Mouse (Mus musculus): ENCODE results near the gene Rbpj. TPM values are rescaled to one million over a fixed set of nuclear protein-coding genes. Genes with fewer than 3 reads are reported as not detected.

Rbpj gene
- polyA plus RNA-seq, 2 experiments = 6.5 to 7.0 TPM

DNA sequence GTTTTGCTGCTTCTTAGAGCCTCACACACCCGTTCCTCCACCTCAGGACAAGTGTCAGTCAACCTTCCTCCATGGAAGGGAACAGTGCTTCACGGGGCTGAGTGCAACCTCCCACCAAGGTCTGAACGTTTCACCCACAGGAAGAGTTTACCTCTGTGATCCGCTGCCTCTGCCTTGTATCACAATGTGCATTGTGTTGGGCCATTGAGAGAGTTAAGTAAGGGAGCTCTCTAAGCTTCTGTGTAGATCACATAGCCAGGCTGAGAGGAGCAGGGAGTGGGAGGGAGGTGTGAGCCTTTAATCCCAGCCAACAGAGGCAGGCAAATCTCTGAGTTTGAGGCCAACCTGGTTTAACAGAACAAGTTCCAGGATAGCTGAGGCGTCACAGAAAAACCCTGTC lies 58.9 kb downstream of the Rbpj start:
- 56% methylated on average over 5 of the region's 5 CpGs for WGBS (ENCODE audit: insufficient replicate concordance)
- DNase-seq (ENCODE audit: low read depth in 3 of 3, low spot score in 3 of 3) (no peak), ATAC-seq (ENCODE audit: insufficient read depth) (no peak)
- H3K27ac ChIP-seq = no peak overlapping the region
- no peaks in the 10 kb centered on the region for H3K36me3 ChIP-seq (replicated peaks; ENCODE audit: control insufficient read depth, insufficient read depth, low read depth)
- TF ChIP-seq EP300 (IDR thresholded peaks at IDR 0.05; ENCODE audit: low read depth) (no peak), CTCF (IDR thresholded peaks at IDR 0.05; ENCODE audit: low read depth) (no peak)
- H3K4me1 ChIP-seq (replicated peaks; ENCODE audit: control insufficient read depth in 2 of 2, insufficient read depth in 2 of 2, low read length in 1 of 2) = no peaks in the 10 kb centered on the region
- H3K9ac ChIP-seq (replicated peaks) = no peak overlapping the region
- no peak overlapping the region for H3K4me2 ChIP-seq (ENCODE audit: low read depth)
- H3K4me3 ChIP-seq (ENCODE audit: insufficient read depth in 1 of 2, low read depth in 2 of 2, low read length in 2 of 2) = no peak overlapping the region
- H3K9me3 ChIP-seq (ENCODE audit: control insufficient read depth, low read length) = no peaks in the 10 kb centered on the region
- no peaks in the 10 kb centered on the region for H3K27me3 ChIP-seq (ENCODE audit: control insufficient read depth, insufficient read depth, low read length)

- Histone ChIP-seq H3K9ac (replicated peaks) (no peak overlapping the region), H3K4me1 (replicated peaks; ENCODE audit: control insufficient read depth in 2 of 2, insufficient read depth in 2 of 2, low read length in 1 of 2) (no peaks in the 10 kb centered on the region), H3K27me3 (ENCODE audit: control insufficient read depth, insufficient read depth, low read length) (no peaks in the 10 kb centered on the region), H3K4me3 (ENCODE audit: insufficient read depth in 1 of 2, low read depth in 2 of 2, low read length in 2 of 2) (no peak overlapping the region), H3K4me2 (ENCODE audit: low read depth) (no peak overlapping the region), H3K27ac (no peak overlapping the region), H3K9me3 (ENCODE audit: control insufficient read depth, low read length) (no peaks in the 10 kb centered on the region), H3K36me3 (replicated peaks; ENCODE audit: control insufficient read depth, insufficient read depth, low read depth) (no peaks in the 10 kb centered on the region)
- WGBS (ENCODE audit: insufficient replicate concordance) = 62% methylated on average over 20 of the region's 20 CpGs
- ATAC-seq (ENCODE audit: insufficient read depth) = no peak
- TF ChIP-seq EP300 (IDR thresholded peaks at IDR 0.05; ENCODE audit: low read depth) (no peak), CTCF (IDR thresholded peaks at IDR 0.05; ENCODE audit: low read depth) (no peak)
- DNase-seq (ENCODE audit: low read depth in 3 of 3, low spot score in 3 of 3) = no peak
Observed at GRCm38 (mm10) chr5:53525305-53526069, 59.5 kb downstream of the Rbpj start.

DNA sequence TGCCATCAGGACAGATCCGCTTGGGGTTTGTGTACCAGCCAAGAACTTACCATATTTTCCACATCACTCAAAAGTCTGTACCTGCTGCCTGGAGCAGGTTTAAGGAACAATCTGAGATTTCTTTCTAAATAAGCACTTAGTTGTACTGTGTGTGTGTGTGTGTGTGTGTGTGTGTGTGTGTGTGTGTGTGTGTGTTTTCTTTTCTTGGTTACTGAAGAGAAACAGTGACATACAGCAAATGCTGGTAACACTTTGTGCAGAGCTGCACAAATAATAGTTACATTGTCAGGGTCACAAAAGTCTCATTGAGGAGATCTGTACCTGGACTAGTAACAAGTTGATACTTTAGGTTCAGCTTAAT lies 60.1 kb downstream of the Rbpj start:
- no peak overlapping the region for H3K9ac ChIP-seq (replicated peaks)
- 60% methylated on average over 1 of the region's 1 CpGs for WGBS (ENCODE audit: insufficient replicate concordance)

DNA sequence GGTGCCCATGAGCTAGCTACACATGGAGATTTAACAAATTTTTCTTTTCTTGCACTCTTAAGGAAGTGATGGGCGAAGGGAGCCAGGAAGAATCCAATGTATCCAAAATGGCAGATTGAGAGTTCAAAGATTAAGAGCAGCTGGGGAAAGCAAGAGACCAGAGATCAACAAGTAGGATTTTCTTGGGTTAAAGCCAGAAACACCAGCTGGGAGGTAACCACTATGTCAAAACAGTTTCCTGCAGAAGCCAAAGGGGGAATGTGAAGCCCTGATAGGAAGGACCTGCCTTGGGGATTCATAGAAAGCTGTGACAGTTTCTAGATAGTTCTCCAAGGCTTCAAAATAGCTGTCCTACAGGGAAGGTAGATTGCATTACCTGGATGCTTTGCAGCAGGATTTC lies 63.9 kb downstream of the Rbpj start:
- Histone ChIP-seq H3K9ac (replicated peaks) (no peak overlapping the region), H3K4me3 (ENCODE audit: insufficient read depth in 1 of 2, low read depth in 2 of 2, low read length in 2 of 2) (no peak overlapping the region), H3K9me3 (ENCODE audit: control insufficient read depth, low read length) (no peaks in the 10 kb centered on the region), H3K27ac (no peak overlapping the region), H3K4me2 (ENCODE audit: low read depth) (no peak overlapping the region), H3K36me3 (replicated peaks; ENCODE audit: control insufficient read depth, insufficient read depth, low read depth) (no peaks in the 10 kb centered on the region), H3K27me3 (ENCODE audit: control insufficient read depth, insufficient read depth, low read length) (no peaks in the 10 kb centered on the region), H3K4me1 (replicated peaks; ENCODE audit: control insufficient read depth in 2 of 2, insufficient read depth in 2 of 2, low read length in 1 of 2) (no peaks in the 10 kb centered on the region)
- ATAC-seq (ENCODE audit: insufficient read depth) (no peak), DNase-seq (ENCODE audit: low read depth in 3 of 3, low spot score in 3 of 3) (no peak)
- TF ChIP-seq EP300 (IDR thresholded peaks at IDR 0.05; ENCODE audit: low read depth) (no peak), CTCF (IDR thresholded peaks at IDR 0.05; ENCODE audit: low read depth) (no peak)
- 55% methylated on average over 1 of the region's 1 CpGs for WGBS (ENCODE audit: insufficient replicate concordance)

More for the DNA sequence above, 60.1 kb downstream of the Rbpj start:
- ATAC-seq (ENCODE audit: insufficient read depth) = no peak
- TF ChIP-seq CTCF (IDR thresholded peaks at IDR 0.05; ENCODE audit: low read depth) = no peak
- TF ChIP-seq EP300 (IDR thresholded peaks at IDR 0.05; ENCODE audit: low read depth) = no peak
- H3K36me3 ChIP-seq (replicated peaks; ENCODE audit: control insufficient read depth, insufficient read depth, low read depth) = no peaks in the 10 kb centered on the region
- no peak for DNase-seq (ENCODE audit: low read depth in 3 of 3, low spot score in 3 of 3)
- H3K4me2 ChIP-seq (ENCODE audit: low read depth) = no peak overlapping the region
- no peaks in the 10 kb centered on the region for H3K27me3 ChIP-seq (ENCODE audit: control insufficient read depth, insufficient read depth, low read length)
- no peak overlapping the region for H3K27ac ChIP-seq
- H3K9me3 ChIP-seq (ENCODE audit: control insufficient read depth, low read length) = no peaks in the 10 kb centered on the region
- H3K4me1 ChIP-seq (replicated peaks; ENCODE audit: control insufficient read depth in 2 of 2, insufficient read depth in 2 of 2, low read length in 1 of 2) = no peaks in the 10 kb centered on the region
- no peak overlapping the region for H3K4me3 ChIP-seq (ENCODE audit: insufficient read depth in 1 of 2, low read depth in 2 of 2, low read length in 2 of 2)

DNA sequence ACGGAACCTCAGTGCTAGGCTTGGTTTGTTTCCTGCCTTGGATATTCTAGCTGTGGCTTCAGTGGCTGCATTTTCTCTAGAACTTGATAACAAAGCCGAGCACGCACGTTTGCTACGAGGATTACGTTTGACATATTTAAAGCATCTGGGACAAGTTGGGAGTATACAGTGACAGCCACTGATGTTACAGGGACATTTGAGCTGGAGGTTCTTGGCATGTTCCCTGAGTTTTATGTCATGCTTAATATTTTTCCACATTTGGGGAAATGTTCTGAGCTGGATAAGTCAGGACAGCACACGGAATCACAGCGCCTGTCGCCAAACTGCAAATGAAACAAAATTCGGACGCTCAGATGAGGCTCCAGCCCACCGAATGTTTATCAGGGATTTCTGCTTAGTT lies 69.1 kb downstream of the Rbpj start:
- H3K4me3 ChIP-seq (ENCODE audit: insufficient read depth in 1 of 2, low read depth in 2 of 2, low read length in 2 of 2) = no peak overlapping the region
- 68% methylated on average over 12 of the region's 12 CpGs for WGBS (ENCODE audit: insufficient replicate concordance)
- H3K9ac ChIP-seq (replicated peaks) = no peak overlapping the region
- DNase-seq (ENCODE audit: low read depth in 3 of 3, low spot score in 3 of 3) (no peak), ATAC-seq (ENCODE audit: insufficient read depth) (no peak)
- H3K4me1 ChIP-seq (replicated peaks; ENCODE audit: control insufficient read depth in 2 of 2, insufficient read depth in 2 of 2, low read length in 1 of 2) = no peaks in the 10 kb centered on the region
- H3K27ac ChIP-seq = no peak overlapping the region
- H3K4me2 ChIP-seq (ENCODE audit: low read depth) = no peak overlapping the region
- no peaks in the 10 kb centered on the region for H3K27me3 ChIP-seq (ENCODE audit: control insufficient read depth, insufficient read depth, low read length)
- H3K36me3 ChIP-seq (replicated peaks; ENCODE audit: control insufficient read depth, insufficient read depth, low read depth) = no peaks in the 10 kb centered on the region
- TF ChIP-seq CTCF (IDR thresholded peaks at IDR 0.05; ENCODE audit: low read depth) (no peak), EP300 (IDR thresholded peaks at IDR 0.05; ENCODE audit: low read depth) (no peak)
- H3K9me3 ChIP-seq (ENCODE audit: control insufficient read depth, low read length) = no peaks in the 10 kb centered on the region
